ENCODE assay signal across 13 mouse cellular contexts in the genomic region with DNA sequence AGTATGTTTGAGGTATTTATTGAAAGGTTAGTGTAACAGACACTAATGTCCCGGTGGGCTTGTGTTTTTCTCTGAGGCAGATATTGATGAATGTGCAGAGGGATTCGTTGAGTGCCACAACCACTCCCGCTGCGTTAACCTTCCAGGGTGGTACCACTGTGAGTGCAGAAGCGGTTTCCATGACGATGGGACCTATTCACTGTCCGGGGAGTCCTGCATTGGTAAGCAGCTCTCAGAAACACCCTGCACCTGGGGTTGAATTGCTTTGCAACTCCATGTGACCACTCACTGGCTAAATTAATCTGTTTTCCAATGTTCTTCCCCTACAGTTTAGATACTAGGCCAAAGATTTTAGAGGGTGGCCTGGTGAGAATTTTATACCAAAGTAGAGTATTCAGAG.
A peak's percentile ranks its signal among the peaks of the same experiment; 100 is the strongest.
DNase-seq lines count a peak whose midpoint lies in the region; ATAC-seq and TF ChIP-seq lines count a peak whose summit lies in the region.
"Had no signal": no experiment of that assay in that cellular context is flagged by ENCODE, and none has a peak within 500 bp of the region (broad histone marks: within the 10 kb centered on the region; RNA-seq: fewer than 3 reads in every experiment).

No protein-coding gene starts in this region.

- H3K4me1 ChIP-seq in forebrain, embryonic 13.5 days, result peaks cover 8% of the 10 kb centered on the region; the same call in 1 of the 2 replicates
- H3K4me1 ChIP-seq in midbrain, embryonic 13.5 days (replicated peaks), result peaks cover 7% of the 10 kb centered on the region
- H3K4me1 ChIP-seq: kidney, embryonic 15.5 days; limb, embryonic 15.5 days had no signal

- H3K4me3 ChIP-seq in forebrain, embryonic 13.5 days, result no peak overlapping the region
- no peak overlapping the region for H3K4me3 ChIP-seq in midbrain, embryonic 13.5 days (replicated peaks)
- H3K4me3 ChIP-seq: kidney, embryonic 15.5 days; layer of hippocampus, adult 2 months; limb, embryonic 15.5 days had no signal

- no peak for TF ChIP-seq CTCF in brain, embryonic 14.5 days (IDR thresholded peaks at IDR 0.05; ENCODE audit: borderline replicate concordance, extremely low read depth, insufficient read depth, insufficient read length)

- H3K36me3 ChIP-seq in forebrain, embryonic 13.5 days (ENCODE audit: poor library complexity, severe bottlenecking), result no peaks in the 10 kb centered on the region
- no peaks in the 10 kb centered on the region for H3K36me3 ChIP-seq in midbrain, embryonic 13.5 days
- H3K36me3 ChIP-seq: kidney, embryonic 15.5 days; limb, embryonic 15.5 days had no signal

- ATAC-seq in forebrain, embryonic 13.5 days, result peak; percentile 77
- ATAC-seq in midbrain, embryonic 13.5 days, result peak; percentile 87

- H3K27me3 ChIP-seq in forebrain, embryonic 13.5 days, result no peaks in the 10 kb centered on the region
- no peaks in the 10 kb centered on the region for H3K27me3 ChIP-seq in midbrain, embryonic 13.5 days
- H3K27me3 ChIP-seq: kidney, embryonic 15.5 days; limb, embryonic 15.5 days had no signal

- DNase-seq in ES-CJ7 (ENCODE audit: low read depth, low spot score), result peak; percentile 3
- DNase-seq in brain, embryonic 14.5 days (ENCODE audit: low read depth), result peak; percentile 63
- no peak for DNase-seq in right cerebral cortex, postnatal 4 days
- DNase-seq in cerebellum, postnatal 36 days, result no peak
- DNase-seq in adipocyte (ENCODE audit: low spot score), result no peak
- DNase-seq: cerebellum, adult 9-10 months; heart, adult 11 months; lung, adult 2 months had no signal

- TF ChIP-seq POLR2A in brain, embryonic 14.5 days (IDR thresholded peaks at IDR 0.05; ENCODE audit: borderline replicate concordance, extremely low read depth, insufficient read depth, insufficient read length, poor library complexity, severe bottlenecking), result no peak

- H3K4me2 ChIP-seq in forebrain, embryonic 13.5 days, result no peak overlapping the region
- no peak overlapping the region for H3K4me2 ChIP-seq in midbrain, embryonic 13.5 days (replicated peaks)
- H3K4me2 ChIP-seq: kidney, embryonic 15.5 days; limb, embryonic 15.5 days had no signal

- no peak overlapping the region for H3K27ac ChIP-seq in forebrain, embryonic 13.5 days
- H3K27ac ChIP-seq in midbrain, embryonic 13.5 days, result no peak overlapping the region
- H3K27ac ChIP-seq: kidney, embryonic 15.5 days; layer of hippocampus, adult 2 months; limb, embryonic 15.5 days had no signal

- no peaks in the 10 kb centered on the region for H3K9me3 ChIP-seq in forebrain, embryonic 13.5 days (replicated peaks)
- no peaks in the 10 kb centered on the region for H3K9me3 ChIP-seq in midbrain, embryonic 13.5 days
- H3K9me3 ChIP-seq: kidney, embryonic 15.5 days; limb, embryonic 15.5 days had no signal

- WGBS in forebrain, embryonic 13.5 days, result 10% methylated on average over 7 of the region's 7 CpGs
- 12% methylated on average over 7 of the region's 7 CpGs for WGBS in midbrain, embryonic 13.5 days

- no peak overlapping the region for H3K9ac ChIP-seq in forebrain, embryonic 13.5 days
- H3K9ac ChIP-seq in midbrain, embryonic 13.5 days (replicated peaks), result no peak overlapping the region
- H3K9ac ChIP-seq: kidney, embryonic 15.5 days; limb, embryonic 15.5 days had no signal

Comparison
In these comparisons a context has a peak if more than half of its experiments do, and no peak if none do; other contexts are left out.
1. DNase-seq: peak in ES-CJ7 (single experiment) and brain, embryonic 14.5 days (single experiment); none in right cerebral cortex, postnatal 4 days (single experiment), cerebellum, postnatal 36 days (0 of 2) and adipocyte (single experiment).